Mouse (Mus musculus) hindbrain, embryonic 11.5 days (tissue): Measurements from ENCODE around the gene Cldn20. TPM values are rescaled to one million over a fixed set of nuclear protein-coding genes. Genes with fewer than 3 reads are reported as not detected.

Source experiments
- ATAC-seq: fragments of 200-750 bp; cut with Nextera tagmentation; 2 replicates; pipeline ENCODE4 v1.8.0; 2017; ENCODE audit warnings: mild to moderate bottlenecking, moderate TSS enrichment, moderate library complexity; ENCODE audit not compliant: low FRiP score
- DNase-seq: peaks from one replicate; pipeline ENCODE4 v3.0.0-alpha.2; 2015; ENCODE audit warnings: low spot score
- H3K27ac ChIP-seq: fragments of 300-500 bp; sonication (generic); 2 replicates; pipeline ENCODE4 v1.5.1; 2014; ENCODE audit warnings: mild to moderate bottlenecking, low read depth, low read length
- H3K27me3 ChIP-seq: fragments of 300-500 bp; sonication (generic); 2 replicates; pipeline ENCODE4 v1.6.1; 2014; ENCODE audit warnings: mild to moderate bottlenecking, low read length, moderate library complexity, mixed read lengths; ENCODE audit not compliant: control insufficient read depth, insufficient read depth
- H3K36me3 ChIP-seq: fragments of 300-500 bp; sonication (generic); 2 replicates; pipeline ENCODE4 v1.6.1; 2014; ENCODE audit warnings: mild to moderate bottlenecking, low read length, moderate library complexity, mixed read lengths; ENCODE audit not compliant: control insufficient read depth, insufficient read depth
- H3K4me1 ChIP-seq: fragments of 300-500 bp; sonication (generic); replicated peaks from 2 replicates; pipeline ENCODE4 v1.6.1; 2014; ENCODE audit warnings: low read length, mixed read lengths; ENCODE audit not compliant: control insufficient read depth, insufficient read depth
- H3K4me2 ChIP-seq: fragments of 300-500 bp; sonication (generic); replicated peaks from 2 replicates; pipeline ENCODE4 v1.6.1; 2014; ENCODE audit warnings: mild to moderate bottlenecking, low read depth, low read length
- H3K4me3 ChIP-seq: fragments of 300-500 bp; sonication (generic); 2 replicates; pipeline ENCODE4 v1.5.1; 2014; ENCODE audit warnings: low read depth, low read length
- H3K9ac ChIP-seq: fragments of 300-500 bp; sonication (generic); 2 replicates; pipeline ENCODE4 v1.6.1; 2014; ENCODE audit warnings: low read depth, low read length
- H3K9me3 ChIP-seq: fragments of 300-500 bp; sonication (generic); 2 replicates; pipeline ENCODE4 v1.6.1; 2016; ENCODE audit warnings: low read length; ENCODE audit not compliant: control insufficient read depth
- WGBS: fragments of 180-500 bp; shearing (Covaris S2); extraction: QIAGEN DNeasy Blood & Tissue Kit; methylation state at CpG from one replicate; pipeline ENCODE4 v1.1.7; 2014; 5-methylcytosine and 5-hydroxymethylcytosine counted together
- polyA plus RNA-seq: library from polyadenylated mRNA; unstranded; fragments of >200 nt; fragmentation: Nextera tagmentation; extraction: Ambion mirVana; gene quantifications from 2 replicates; pipeline ENCODE4 v1.2.1, GENCODE M21; 2014

The Cldn20 gene
- polyA plus RNA-seq, 1 experiment from 2014 or later: not detected

DNA sequence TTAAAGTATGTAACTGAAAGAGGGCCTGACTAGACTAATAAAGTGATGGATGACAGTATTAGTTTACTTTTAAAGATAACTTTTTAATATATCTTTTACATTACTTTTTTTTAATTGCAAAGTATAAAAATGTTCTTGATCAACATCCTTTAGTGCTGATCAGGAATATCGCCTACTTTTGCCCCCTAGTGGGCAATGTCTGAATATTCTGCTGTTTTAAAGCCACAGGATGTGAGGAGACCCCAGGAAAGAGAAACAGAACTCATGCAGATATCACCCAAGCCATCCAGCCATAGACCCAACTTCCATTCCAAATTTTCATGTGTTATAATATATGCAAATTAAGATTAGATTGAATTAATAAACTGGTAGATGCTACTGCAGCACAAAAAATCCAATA, 1.1 kb downstream of the Cldn20 start:
- Histone ChIP-seq H3K27me3 (no peaks in the 10 kb centered on the region), H3K9me3 (no peaks in the 10 kb centered on the region), H3K4me2 (no peak overlapping the region), H3K27ac (no peak overlapping the region), H3K4me3 (no peak overlapping the region), H3K9ac (no peak overlapping the region), H3K4me1 (no peaks in the 10 kb centered on the region), H3K36me3 (no peaks in the 10 kb centered on the region)
- peak; percentile 64 for DNase-seq
- 27% methylated on average over 1 of the region's 1 CpGs for WGBS
- no peak for ATAC-seq

DNA sequence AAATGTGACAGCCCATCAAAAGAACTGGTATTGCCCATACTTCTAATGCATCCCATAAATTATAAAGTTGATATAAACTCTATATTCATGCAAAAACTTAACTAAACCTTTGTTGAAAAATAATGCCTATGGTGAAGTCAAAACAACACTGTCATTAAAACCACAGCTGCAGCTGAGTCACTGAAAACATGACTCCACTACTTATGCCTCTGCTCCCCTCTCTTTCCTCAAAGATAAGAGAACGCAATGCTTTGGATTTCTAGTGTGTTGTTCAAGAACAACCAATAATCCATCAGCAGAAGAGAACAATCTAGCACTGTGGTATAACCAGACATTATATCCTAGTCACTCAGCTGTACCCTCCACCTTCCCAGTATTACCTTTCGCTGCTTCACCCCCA, 8.0 kb downstream of the Cldn20 start:
- no peaks in the 10 kb centered on the region for H3K27me3 ChIP-seq
- no peaks in the 10 kb centered on the region for H3K9me3 ChIP-seq
- WGBS: 98% methylated on average over 2 of the region's 2 CpGs
- no peak for ATAC-seq
- H3K4me1 ChIP-seq: no peaks in the 10 kb centered on the region
- H3K4me3 ChIP-seq: no peak overlapping the region
- H3K36me3 ChIP-seq: no peaks in the 10 kb centered on the region
- no peak overlapping the region for H3K9ac ChIP-seq
- no peak overlapping the region for H3K4me2 ChIP-seq
- no peak for DNase-seq
- no peak overlapping the region for H3K27ac ChIP-seq

DNA sequence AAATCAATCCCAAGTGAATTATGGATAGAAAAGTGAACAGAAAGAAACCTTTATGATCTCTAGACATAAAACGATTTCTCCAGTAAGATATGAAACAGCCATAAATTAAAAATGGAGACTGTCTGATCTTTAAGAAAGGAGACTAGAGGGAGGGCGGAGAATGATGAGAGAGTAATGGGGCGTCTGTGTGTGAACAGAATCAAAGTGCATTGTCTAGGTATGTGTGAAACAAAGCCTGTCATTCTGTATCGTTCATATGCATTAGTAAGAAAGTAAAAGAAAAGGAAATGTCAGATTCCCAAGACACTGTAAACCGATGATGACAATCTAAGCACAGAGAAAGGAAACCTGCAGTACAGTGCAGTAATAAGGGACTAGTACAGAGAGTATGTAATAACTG, 8.7 kb downstream of the Cldn20 start:
- H3K9me3 ChIP-seq: no peaks in the 10 kb centered on the region
- H3K4me2 ChIP-seq: no peak overlapping the region
- DNase-seq (no peak), ATAC-seq (no peak)
- no peaks in the 10 kb centered on the region for H3K4me1 ChIP-seq
- H3K27ac ChIP-seq: no peak overlapping the region
- 92% methylated on average over 5 of the region's 5 CpGs for WGBS
- H3K36me3 ChIP-seq: no peaks in the 10 kb centered on the region
- no peak overlapping the region for H3K9ac ChIP-seq
- H3K4me3 ChIP-seq: no peak overlapping the region
- H3K27me3 ChIP-seq: no peaks in the 10 kb centered on the region

DNA sequence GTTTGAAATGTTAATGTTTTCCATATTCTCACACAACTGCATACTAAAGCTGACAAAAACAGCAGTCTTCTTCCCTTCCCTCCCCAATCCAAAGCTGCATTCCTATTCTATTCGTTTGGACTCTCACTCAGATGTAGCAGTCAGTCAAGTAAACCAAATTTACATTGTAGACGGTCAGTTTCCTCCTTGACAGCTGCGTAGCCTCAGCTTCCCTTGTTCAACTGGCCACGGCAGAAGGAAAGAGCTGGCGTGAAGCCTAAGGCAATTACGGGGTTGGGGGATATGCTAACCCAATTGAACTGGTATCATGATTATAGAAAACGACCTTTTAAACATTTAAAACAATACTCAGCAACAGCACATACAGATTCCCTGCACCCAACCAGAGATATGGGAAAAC, 15.4 kb downstream of the Cldn20 start:
- Histone ChIP-seq H3K27ac (no peak overlapping the region), H3K36me3 (no peaks in the 10 kb centered on the region), H3K4me2 (no peak overlapping the region), H3K4me1 (no peaks in the 10 kb centered on the region), H3K9ac (no peak overlapping the region), H3K4me3 (no peak overlapping the region), H3K27me3 (no peaks in the 10 kb centered on the region), H3K9me3 (no peaks in the 10 kb centered on the region)
- 77% methylated on average over 7 of the region's 7 CpGs for WGBS
- DNase-seq (no peak), ATAC-seq (no peak)

DNA sequence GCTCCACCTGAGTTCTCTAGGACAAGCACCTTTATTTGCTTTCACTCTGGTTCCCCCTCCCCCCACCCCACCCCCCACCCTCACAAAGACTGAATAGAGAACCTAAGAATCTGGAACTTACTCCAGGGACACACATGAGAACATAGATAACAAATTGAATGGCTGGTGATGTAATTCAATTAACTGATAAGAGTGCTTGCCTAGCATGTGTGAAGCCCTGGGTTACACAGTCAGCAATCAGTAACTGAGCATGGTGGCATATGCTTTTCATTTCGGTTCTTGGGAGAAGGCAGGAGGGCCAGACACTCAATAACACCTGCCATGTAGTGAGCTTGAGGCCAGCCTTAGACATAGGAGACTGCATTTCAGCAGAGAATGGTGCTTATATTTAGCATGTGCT, 23.9 kb downstream of the Cldn20 start:
- no peaks in the 10 kb centered on the region for H3K27me3 ChIP-seq
- 77% methylated on average over 1 of the region's 1 CpGs for WGBS
- no peaks in the 10 kb centered on the region for H3K36me3 ChIP-seq
- H3K4me1 ChIP-seq: no peaks in the 10 kb centered on the region
- no peak overlapping the region for H3K4me3 ChIP-seq
- no peak overlapping the region for H3K4me2 ChIP-seq
- no peak overlapping the region for H3K27ac ChIP-seq
- ATAC-seq: no peak
- no peak overlapping the region for H3K9ac ChIP-seq
- DNase-seq: no peak
- H3K9me3 ChIP-seq: no peaks in the 10 kb centered on the region

DNA sequence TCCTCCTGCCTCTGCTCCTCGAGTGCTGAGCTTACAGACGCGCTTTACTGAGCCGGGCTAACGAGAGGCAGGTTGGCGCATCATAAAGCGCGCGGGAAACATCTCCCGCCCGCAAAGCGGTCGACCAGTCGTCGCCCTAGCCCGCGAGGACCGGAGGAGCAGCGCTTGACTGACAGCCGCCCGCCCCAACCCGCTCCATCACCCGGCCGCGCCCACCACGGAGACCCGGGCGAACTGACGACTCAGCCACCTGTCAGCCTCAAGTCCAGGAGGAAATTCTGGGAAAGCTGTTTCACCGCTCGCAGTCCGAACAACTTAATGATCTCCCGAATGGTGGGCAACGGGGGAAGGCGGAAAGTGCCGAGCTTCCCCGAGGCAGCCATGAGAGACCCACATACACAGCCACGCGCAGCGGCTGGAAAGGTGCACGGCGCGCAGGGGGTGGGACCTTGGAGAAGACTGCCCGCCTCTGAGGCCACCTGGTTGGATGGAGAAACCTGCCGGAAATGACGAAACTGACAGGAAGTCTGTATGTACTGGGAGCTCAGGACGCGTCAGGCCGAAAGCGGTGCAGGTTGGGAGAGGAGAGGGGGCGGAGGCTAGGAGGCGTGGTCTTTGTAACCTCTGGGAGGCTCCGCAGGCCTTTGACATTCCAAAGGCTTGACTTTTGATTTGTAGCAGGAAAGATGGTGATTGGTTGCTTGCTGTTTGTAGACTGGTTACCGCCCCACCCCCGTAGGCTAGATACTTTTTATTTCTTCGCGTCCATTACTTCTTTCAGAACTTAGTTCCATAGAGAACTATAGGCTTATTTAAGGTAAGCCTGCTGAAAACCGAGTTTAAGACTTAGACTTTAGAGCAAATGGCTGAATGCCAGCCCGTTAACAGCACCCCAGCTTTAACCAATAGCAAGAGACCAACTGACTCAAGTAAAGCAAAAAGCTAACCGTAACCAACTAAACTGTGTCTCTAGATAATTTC, 25.3 kb downstream of the Cldn20 start, which contains the start of gene Tfb1m:
Tfb1m (minus strand) TSS at position 451 of the 981 bp plus-strand sequence.
- H3K27me3 ChIP-seq: no peaks in the 10 kb centered on the region
- peak; percentile 98 for DNase-seq
- peak; percentile 100 for ATAC-seq
- no peaks in the 10 kb centered on the region for H3K9me3 ChIP-seq
- H3K36me3 ChIP-seq: no peaks in the 10 kb centered on the region
- WGBS: 1% methylated on average over 60 of the region's 60 CpGs
- H3K4me3 ChIP-seq: peak within 1 kb of the TSS; percentile 52
- no peaks in the 10 kb centered on the region for H3K4me1 ChIP-seq
- peak within 1 kb of the TSS; percentile 7 for H3K9ac ChIP-seq
- H3K4me2 ChIP-seq: peak within 1 kb of the TSS; percentile 42
- peak within 1 kb of the TSS; percentile 67; the same call in 1 of the 2 replicates for H3K27ac ChIP-seq

DNA sequence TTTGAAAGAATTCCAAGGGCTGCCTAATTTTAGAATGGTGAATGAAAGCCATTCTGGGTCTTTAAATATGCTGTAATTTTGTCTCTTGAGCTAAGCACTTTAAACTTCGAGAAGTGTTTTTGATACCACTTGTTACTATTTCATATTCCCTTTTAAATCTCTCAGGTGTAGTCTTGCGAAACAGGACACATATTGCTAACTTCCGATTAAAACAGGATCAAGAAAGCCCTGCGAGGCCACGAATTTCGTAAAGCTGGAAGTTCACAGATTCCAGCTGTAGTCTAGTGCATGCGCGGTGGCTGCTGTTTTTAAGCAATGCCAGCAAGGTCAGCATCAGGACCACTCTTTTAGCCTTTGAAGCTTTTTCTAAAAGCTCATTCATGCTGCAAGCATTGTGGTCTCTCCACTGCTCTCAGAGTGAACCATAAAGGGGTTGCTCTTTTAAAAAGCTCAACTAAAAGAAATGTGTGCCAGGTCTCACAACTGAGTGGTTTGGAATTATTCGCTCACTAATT, 26.1 kb downstream of the Cldn20 start:
- H3K27ac ChIP-seq: no peak overlapping the region
- no peaks in the 10 kb centered on the region for H3K4me1 ChIP-seq
- H3K27me3 ChIP-seq: no peaks in the 10 kb centered on the region
- H3K4me2 ChIP-seq: peak overlapping the region; percentile 39
- H3K9ac ChIP-seq: no peak overlapping the region
- peak overlapping the region; percentile 52; the same call in 1 of the 2 replicates for H3K4me3 ChIP-seq
- no peak for DNase-seq
- no peaks in the 10 kb centered on the region for H3K9me3 ChIP-seq
- WGBS: 75% methylated on average over 9 of the region's 9 CpGs
- H3K36me3 ChIP-seq: no peaks in the 10 kb centered on the region
- no peak for ATAC-seq

DNA sequence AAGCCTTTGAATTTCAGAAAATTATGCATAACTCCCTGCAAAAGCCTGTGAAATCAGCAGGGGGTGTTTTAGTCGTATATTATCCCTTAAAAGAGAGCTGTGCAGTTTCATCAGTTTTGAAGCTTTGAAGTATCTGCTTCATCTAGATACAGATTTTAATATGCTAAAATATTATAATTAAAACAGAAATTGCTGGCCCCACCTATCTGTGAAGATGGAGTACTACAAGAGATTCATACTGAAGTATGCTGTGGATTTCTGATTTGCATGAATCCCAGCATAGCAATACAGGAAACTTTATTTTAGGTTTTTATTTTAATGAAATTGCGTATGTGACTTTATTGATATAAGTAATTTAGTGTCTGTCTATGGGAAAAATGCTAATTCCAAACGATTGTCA, 28.2 kb downstream of the Cldn20 start:
- H3K9me3 ChIP-seq: no peaks in the 10 kb centered on the region
- no peak overlapping the region for H3K4me2 ChIP-seq
- no peak overlapping the region for H3K9ac ChIP-seq
- ATAC-seq (no peak), DNase-seq (no peak)
- no peak overlapping the region for H3K27ac ChIP-seq
- 78% methylated on average over 3 of the region's 3 CpGs for WGBS
- no peak overlapping the region for H3K4me3 ChIP-seq
- no peaks in the 10 kb centered on the region for H3K36me3 ChIP-seq
- H3K27me3 ChIP-seq: no peaks in the 10 kb centered on the region
- H3K4me1 ChIP-seq: no peaks in the 10 kb centered on the region

DNA sequence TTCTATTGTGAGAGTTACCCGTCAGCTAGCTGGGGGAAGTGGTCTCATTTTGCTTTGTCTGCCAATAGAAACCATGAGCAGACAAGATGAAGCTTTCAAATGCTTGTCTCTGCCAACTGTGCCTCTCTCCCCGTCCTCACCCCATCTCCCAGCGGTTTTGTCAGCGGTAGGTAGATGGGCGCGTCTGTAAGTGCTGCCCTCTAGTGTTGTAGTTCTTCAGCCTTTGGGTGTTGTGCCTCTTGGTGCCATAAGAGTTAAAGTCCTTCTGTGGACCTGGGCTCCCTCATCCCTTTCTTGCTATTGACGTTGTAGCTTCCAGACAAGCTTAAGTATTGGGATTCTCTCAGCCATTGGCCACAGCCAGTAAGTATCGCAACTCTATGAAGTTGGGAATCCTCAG, 30.1 kb downstream of the Cldn20 start:
- Histone ChIP-seq H3K9ac (no peak overlapping the region), H3K27ac (no peak overlapping the region), H3K4me2 (no peak overlapping the region), H3K9me3 (no peaks in the 10 kb centered on the region), H3K4me1 (no peaks in the 10 kb centered on the region), H3K27me3 (no peaks in the 10 kb centered on the region), H3K4me3 (no peak overlapping the region), H3K36me3 (no peaks in the 10 kb centered on the region)
- no peak for ATAC-seq
- DNase-seq: no peak
- WGBS: 50% methylated on average over 8 of the region's 8 CpGs
